Mouse (Mus musculus) neural tube, postnatal 0 days (tissue): ENCODE measurements around the gene Thbd. TPM values are rescaled to one million over a fixed set of nuclear protein-coding genes. Genes with fewer than 3 reads are reported as not detected.

Experiments
- polyA plus RNA-seq: library from polyadenylated mRNA; unstranded; fragments of >200 nt; fragmentation: Nextera tagmentation; extraction: Ambion mirVana; gene quantifications from 2 replicates; pipeline ENCODE4 v1.2.1, GENCODE M21; 2015

The Thbd gene
- 9.0 and 15.2 TPM in 2 replicates for polyA plus RNA-seq

GRCm38 (mm10) chr2:148407870-148408760, at the start of gene Thbd:
Gene Thbd, minus strand, starts transcription at chr2:148408188.

GRCm38 (mm10) chr2:148443249-148443958, 35.4 kb upstream of the Thbd start, which contains the start of gene Cd93:
Gene Cd93, minus strand, starts transcription at chr2:148443563.

GRCm38 (mm10) chr2:148395131-148396051, 12.6 kb downstream of the Thbd start, which contains the start of gene Sstr4:
Gene Sstr4, plus strand, starts transcription at chr2:148395344.

Other genes starting within 250 kb of the Thbd start
- gene Sstr4, start 12.8 kb downstream of the Thbd start, polyA plus RNA-seq: 3.7 and 4.0 TPM in 2 replicates
- gene Cd93, start 35.4 kb upstream of the Thbd start, polyA plus RNA-seq: 4.5 and 5.5 TPM in 2 replicates